Mouse (Mus musculus): ENCODE results near the gene Mroh8.

The Mroh8 gene

GRCm38 (mm10) chr2:157279416-157279800 is at the start of gene Mroh8:
Mroh8 (minus strand) TSS chr2:157279549.
- DNase-seq (ENCODE audit: low spot score in 2 of 2) = no peak

DNA sequence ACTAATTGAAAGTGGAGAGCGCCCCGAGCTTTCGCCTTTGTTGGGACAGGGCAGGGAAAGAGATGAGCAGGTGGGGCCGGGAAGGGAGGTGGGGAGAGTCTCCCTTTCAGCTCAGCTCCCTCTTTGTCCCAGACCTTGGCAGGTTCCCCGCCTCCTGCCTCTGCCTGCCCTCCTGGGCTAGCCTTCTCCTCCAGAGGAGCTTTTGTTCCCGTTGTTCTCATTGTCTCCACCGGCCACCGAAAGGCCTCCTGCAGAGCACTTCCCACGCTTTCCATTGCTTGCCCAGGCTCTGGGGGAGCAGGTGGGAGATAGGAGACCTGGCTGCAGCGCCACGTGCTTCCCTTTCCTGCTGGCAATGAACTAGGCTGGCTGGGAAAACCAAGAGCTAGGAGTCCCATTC is 49.2 kb upstream of the Mroh8 start:
- DNase-seq (ENCODE audit: low spot score in 2 of 2) = no peak

DNA sequence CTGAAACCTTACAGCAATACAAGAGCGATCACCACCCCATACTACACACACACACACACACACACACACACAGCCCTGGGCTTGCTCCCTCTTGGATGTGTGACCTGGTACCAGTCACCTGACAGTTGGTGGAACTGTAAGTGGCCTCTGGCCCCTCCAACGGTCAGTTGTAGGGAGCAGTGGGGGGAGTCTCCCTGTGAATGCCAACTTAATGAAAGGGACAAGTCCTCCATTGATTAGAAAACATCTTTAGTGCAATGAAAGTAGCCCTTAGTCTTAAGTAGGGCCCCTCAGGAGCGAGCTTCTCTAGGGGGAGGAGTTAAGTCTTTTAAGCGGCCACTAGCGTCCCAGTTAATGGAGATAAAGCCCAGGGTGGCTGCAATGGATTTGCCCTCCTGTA is 48.8 kb upstream of the Mroh8 start:
- DNase-seq (ENCODE audit: low spot score in 2 of 2) = no peak

- no peak for DNase-seq (ENCODE audit: low spot score in 2 of 2)
These were observed 45.9 kb upstream of the Mroh8 start for GRCm38 (mm10) chr2:157325238-157325637.

DNA sequence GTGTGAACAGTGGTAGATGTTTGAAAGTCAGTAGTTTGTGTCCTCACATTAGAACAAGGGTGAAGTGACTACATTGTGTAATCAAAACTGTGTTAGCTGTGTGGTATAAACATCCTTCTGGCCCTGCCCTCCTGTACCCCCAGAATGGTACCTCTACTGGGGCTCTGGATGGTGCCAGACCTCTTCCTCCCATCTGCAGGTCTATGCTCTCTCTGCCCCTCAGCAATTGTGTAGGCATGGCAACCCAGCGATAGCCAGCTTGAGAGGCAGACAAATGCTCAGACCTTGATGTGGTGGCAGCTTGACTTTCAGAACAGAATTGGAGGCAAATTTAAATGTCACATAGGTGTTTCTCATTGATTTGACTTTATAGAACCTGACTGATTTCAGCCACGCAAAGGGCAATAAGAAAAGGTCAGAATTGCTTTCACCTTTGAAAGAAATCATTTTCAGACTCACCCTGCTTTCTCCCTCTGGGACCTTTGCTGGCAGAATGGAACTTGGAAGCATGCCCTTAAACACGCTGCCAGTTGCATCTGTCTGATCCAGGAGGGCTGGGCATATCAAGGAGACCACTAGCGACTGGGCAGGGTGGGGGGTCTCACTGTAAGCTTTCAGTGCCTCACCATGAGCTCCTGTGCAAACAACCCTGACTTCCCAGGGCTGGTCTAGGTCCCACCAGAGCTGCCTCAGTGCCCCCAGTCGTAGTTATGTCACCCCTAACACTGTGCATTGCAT is 42.8 kb upstream of the Mroh8 start:
- no peak for DNase-seq (ENCODE audit: low spot score in 2 of 2)

DNA sequence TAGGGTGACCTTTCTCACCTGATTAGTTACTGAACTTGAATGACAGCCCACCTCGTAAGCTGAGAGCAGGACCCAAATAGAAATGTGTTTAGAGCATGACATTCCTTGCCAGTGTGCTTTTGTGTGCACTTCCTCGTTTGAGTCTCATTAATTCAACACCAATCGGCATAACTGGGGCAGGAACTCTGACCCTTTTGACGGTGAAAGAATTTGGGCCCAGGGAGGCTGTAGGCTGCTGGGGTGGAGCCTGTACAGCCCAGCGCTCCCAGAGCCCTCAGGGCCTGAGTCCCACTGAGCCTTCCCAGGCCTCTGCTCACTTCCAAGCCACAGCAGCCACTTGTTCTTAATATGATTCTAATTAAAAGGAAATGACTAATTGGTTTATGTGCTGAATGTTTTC is 41.5 kb upstream of the Mroh8 start:
- no peak for DNase-seq (ENCODE audit: low spot score in 2 of 2)

GRCm38 (mm10) chr2:157320135-157320534 is 40.8 kb upstream of the Mroh8 start:
- DNase-seq (ENCODE audit: low spot score in 2 of 2) = no peak

- DNase-seq (ENCODE audit: low spot score in 2 of 2) = no peak
These were observed 37.9 kb upstream of the Mroh8 start for GRCm38 (mm10) chr2:157317220-157317619.

DNA sequence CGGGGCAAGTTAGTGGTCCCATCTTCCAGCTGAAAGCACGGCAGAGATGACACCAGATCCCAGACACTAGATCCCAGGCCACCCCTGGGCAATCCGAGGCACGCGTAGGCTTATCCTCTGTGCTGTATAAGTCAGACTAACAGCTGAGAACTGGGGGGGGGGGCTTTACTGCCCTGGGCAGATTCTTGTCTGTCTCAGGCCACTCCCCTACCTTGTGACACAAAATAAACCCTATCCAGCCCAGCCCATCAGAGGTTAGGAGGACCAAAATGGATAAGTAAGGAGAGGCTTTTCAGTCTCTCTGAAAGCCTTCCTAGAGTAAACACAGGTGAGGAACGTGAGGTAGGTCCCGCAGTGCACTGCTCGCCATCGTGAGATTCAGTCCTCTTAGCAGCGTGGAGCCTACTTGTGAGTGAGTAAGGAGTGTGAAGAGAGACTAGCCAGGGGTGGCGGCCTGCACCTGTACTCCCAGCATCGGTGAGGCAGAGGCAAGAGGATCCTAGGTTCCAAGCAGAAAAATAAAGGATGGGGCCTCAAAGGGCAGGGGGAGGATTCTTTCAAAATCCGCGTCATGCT is 37.1 kb upstream of the Mroh8 start:
- DNase-seq (ENCODE audit: low spot score in 2 of 2) = no peak

DNA sequence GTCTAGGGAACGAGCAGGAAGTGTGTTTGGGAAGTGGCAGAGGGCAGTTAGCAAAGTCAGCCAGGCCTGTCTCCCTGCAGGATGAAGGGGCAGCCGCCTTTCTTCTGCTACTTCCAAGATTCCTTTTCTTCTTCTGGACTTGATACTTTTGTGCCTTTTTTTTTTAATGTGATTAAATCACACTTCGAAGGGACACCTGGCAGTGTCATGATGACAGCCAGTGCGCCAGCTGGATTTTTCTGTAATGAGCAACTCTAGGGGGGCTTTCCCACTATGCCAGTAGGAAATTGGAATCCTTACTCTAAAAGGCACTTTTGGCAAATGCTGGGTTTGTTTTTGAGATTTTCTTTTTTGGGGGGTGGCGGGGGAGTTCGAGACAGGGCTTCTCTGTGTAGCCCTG is 36.1 kb upstream of the Mroh8 start:
- DNase-seq (ENCODE audit: low spot score in 2 of 2) = no peak

- no peak for DNase-seq (ENCODE audit: low spot score in 2 of 2)
These were observed 35.0 kb upstream of the Mroh8 start for GRCm38 (mm10) chr2:157314310-157314709.

GRCm38 (mm10) chr2:157313718-157314117 is 34.4 kb upstream of the Mroh8 start:
- DNase-seq (ENCODE audit: low spot score in 2 of 2) = no peak

DNA sequence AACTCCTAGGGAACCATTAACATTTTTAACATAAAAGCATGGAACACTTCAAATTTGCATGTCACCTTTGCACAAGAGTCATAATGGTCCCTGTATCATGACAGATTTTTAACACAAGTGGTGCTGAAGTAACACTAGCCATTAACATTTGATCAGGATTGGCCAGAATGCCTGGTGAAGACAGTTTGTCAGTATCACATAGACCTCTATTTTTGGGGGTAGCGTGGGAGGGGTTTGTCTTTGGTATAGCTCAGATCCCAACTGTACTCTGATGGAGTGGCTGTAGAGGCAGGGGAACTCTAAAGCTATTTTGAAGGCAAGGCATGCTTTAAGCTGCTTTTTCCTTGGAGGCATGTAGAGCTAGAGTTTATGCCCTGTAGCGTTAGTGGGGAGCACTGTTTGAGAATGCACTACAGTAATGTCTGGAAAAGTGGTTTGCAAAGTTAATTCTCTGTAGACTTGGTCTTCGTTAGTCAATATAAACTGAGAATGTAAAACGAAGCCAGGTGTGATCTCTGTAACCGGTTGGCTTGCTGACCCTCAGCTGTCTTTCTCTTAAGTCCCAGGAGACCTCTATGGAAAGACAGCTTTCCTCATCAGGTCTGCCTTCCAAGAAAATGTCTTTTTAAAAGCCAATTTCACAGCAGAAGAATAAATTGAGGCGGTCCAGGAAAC is 31.8 kb upstream of the Mroh8 start:
- no peak for DNase-seq (ENCODE audit: low spot score in 2 of 2)

GRCm38 (mm10) chr2:157309611-157310010 is 30.3 kb upstream of the Mroh8 start:
- DNase-seq (ENCODE audit: low spot score in 2 of 2) = no peak

GRCm38 (mm10) chr2:157308273-157308917 is 29.0 kb upstream of the Mroh8 start:
- no peak for DNase-seq (ENCODE audit: low spot score in 2 of 2)

GRCm38 (mm10) chr2:157307715-157308265 is 28.4 kb upstream of the Mroh8 start:
- DNase-seq (ENCODE audit: low spot score in 2 of 2) = no peak

GRCm38 (mm10) chr2:157306091-157307032 is 27.0 kb upstream of the Mroh8 start:
- no peak for DNase-seq (ENCODE audit: low spot score in 2 of 2)

- no peak for DNase-seq (ENCODE audit: low spot score in 2 of 2)
These were observed 23.7 kb upstream of the Mroh8 start for GRCm38 (mm10) chr2:157303096-157303495.

DNA sequence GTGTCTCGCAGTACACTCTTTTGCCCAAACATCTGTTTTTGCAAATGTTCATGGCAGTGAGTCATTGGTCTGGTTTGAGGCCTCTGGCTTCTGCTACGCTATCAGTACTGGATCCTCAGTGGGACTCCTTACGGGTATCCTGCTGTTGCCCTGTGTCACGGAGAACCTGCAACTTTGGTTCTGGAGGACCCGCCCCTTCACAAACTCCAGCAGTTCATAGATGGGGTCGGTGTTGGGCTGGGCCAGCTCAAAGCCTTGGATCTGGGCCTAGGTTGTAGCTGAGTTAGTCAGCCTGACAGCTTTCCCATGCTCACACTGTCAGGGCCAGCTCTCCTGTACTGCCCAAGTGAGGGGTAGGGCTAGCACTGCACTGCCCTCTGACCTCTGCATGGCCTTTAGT is 20.7 kb upstream of the Mroh8 start:
- no peak for DNase-seq (ENCODE audit: low spot score in 2 of 2)

DNA sequence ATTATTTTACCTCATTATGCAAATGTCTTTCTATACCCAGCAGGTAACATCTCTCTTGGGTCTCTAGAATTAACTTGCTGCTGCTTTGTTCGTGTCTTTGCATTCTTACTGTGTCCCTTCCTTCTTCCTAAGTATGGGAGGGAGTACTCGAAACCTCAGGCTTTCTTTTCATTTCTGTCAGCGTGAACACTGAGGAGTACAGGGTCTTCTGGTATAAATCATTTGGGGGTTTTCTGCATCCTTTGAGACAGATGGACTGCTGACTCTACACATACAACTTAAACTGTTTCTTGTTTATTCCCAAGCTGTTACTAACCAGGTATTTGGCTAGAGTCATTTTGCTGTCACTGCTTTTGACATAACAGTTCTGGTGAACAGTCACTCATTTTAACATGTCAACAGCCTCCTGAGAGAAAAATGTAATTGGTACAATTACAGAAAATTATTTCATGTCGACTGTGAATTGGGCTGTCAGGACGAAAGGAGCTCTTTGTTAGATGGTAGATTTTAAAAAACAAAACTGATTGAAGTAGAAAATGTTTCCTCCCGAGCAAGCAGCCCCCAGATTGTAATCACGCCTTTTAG is 16.8 kb upstream of the Mroh8 start:
- no peak for DNase-seq (ENCODE audit: low spot score in 2 of 2)

DNA sequence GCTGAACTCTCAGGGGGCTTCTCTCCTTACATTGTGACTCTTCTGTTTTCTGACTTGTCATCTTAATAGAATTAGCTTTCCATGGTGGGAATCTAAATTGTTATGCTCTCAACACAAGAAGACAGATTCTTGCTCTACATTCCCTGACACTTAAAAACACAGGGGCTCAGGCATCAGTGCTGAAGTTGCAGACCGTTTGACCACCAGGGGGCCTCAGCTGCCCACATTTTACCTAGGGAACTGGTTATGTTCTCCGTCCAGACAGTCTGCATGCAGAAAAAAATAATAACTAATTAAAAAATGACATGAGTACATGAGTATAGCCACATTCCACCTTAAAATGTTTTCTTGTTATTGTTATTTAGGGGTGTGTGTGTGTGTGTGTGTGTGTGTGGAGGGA is 12.7 kb upstream of the Mroh8 start:
- peak; percentile 47 to 64 for DNase-seq (ENCODE audit: low spot score in 2 of 2)

Data from natural killer cell, adult 2 months (primary cell).